Mouse (Mus musculus) hindbrain, embryonic 11.5 days (tissue): ENCODE data around the gene Olfr68. TPM values are rescaled to one million over a fixed set of nuclear protein-coding genes. Genes with fewer than 3 reads are reported as not detected.

Experiments
- polyA plus RNA-seq: library from polyadenylated mRNA; unstranded; fragments of >200 nt; fragmentation: Nextera tagmentation; extraction: Ambion mirVana; gene quantifications from 2 replicates; pipeline ENCODE4 v1.2.1, GENCODE M21; 2014

Olfr68 gene
- polyA plus RNA-seq, 1 experiment from 2014 or later = not detected

Other genes starting within 250 kb of the Olfr68 start
- gene Olfr612, start 237.0 kb downstream of the Olfr68 start, polyA plus RNA-seq = not detected in 2 replicates
- not detected in 2 replicates for gene Olfr613, start 231.6 kb downstream of the Olfr68 start, polyA plus RNA-seq
- gene Olfr615, start 223.6 kb downstream of the Olfr68 start, polyA plus RNA-seq = not detected in 2 replicates
- not detected in 2 replicates for gene Olfr616, start 210.6 kb downstream of the Olfr68 start, polyA plus RNA-seq
- 0.29 TPM in 1 of 2 replicates, not detected in the other for gene Olfr617, start 206.6 kb downstream of the Olfr68 start, polyA plus RNA-seq
- gene Olfr618, start 189.6 kb downstream of the Olfr68 start, polyA plus RNA-seq = 0.09 TPM in 1 of 2 replicates, not detected in the other
- gene Olfr619, start 179.1 kb downstream of the Olfr68 start, polyA plus RNA-seq = not detected in 2 replicates
- gene Olfr620, start 167.2 kb downstream of the Olfr68 start, polyA plus RNA-seq = not detected in 2 replicates
- not detected in 2 replicates for gene Olfr622, start 137.0 kb downstream of the Olfr68 start, polyA plus RNA-seq
- not detected in 2 replicates for gene Olfr623, start 116.0 kb downstream of the Olfr68 start, polyA plus RNA-seq
- gene Olfr624, start 108.5 kb downstream of the Olfr68 start, polyA plus RNA-seq = 0.03 and 0.04 TPM in 2 replicates
- gene Olfr625-ps1, start 97.0 kb downstream of the Olfr68 start, polyA plus RNA-seq = not detected in 2 replicates
- gene Olfr243, start 65.0 kb downstream of the Olfr68 start, polyA plus RNA-seq = not detected in 2 replicates
- gene Olfr628, start 49.3 kb downstream of the Olfr68 start, polyA plus RNA-seq = not detected in 2 replicates
- not detected in 2 replicates for gene Olfr629, start 34.8 kb downstream of the Olfr68 start, polyA plus RNA-seq
- not detected in 2 replicates for gene Olfr630, start 22.4 kb downstream of the Olfr68 start, polyA plus RNA-seq
- gene Olfr69, start 8.1 kb downstream of the Olfr68 start, polyA plus RNA-seq = not detected in 2 replicates
- not detected in 2 replicates for gene Olfr67, start 12.1 kb upstream of the Olfr68 start, polyA plus RNA-seq
- 658 and 732 TPM in 2 replicates for gene Hbb-bt, start 34.3 kb upstream of the Olfr68 start, polyA plus RNA-seq
- gene Hbb-bs, start 48.4 kb upstream of the Olfr68 start, polyA plus RNA-seq = 266 and 269 TPM in 2 replicates
- not detected in 2 replicates for gene Hbb-bh2, start 60.8 kb upstream of the Olfr68 start, polyA plus RNA-seq
- 2,447 and 2,531 TPM in 2 replicates for gene Hbb-bh1, start 63.5 kb upstream of the Olfr68 start, polyA plus RNA-seq
- gene Hbb-y, start 73.5 kb upstream of the Olfr68 start, polyA plus RNA-seq = 10,698 and 10,834 TPM in 2 replicates
- gene Olfr66, start 106.6 kb upstream of the Olfr68 start, polyA plus RNA-seq = not detected in 2 replicates
- gene Olfr64, start 114.8 kb upstream of the Olfr68 start, polyA plus RNA-seq = not detected in 2 replicates
- gene Olfr65, start 123.8 kb upstream of the Olfr68 start, polyA plus RNA-seq = not detected in 2 replicates
- not detected in 2 replicates for gene Olfr631, start 149.1 kb upstream of the Olfr68 start, polyA plus RNA-seq
- 0.13 TPM in 1 of 2 replicates, not detected in the other for gene Olfr632, start 154.6 kb upstream of the Olfr68 start, polyA plus RNA-seq
- gene Olfr633, start 164.7 kb upstream of the Olfr68 start, polyA plus RNA-seq = not detected in 2 replicates
- gene Olfr635, start 191.5 kb upstream of the Olfr68 start, polyA plus RNA-seq = not detected in 2 replicates
- not detected in 2 replicates for gene Olfr638, start 219.0 kb upstream of the Olfr68 start, polyA plus RNA-seq
- gene Olfr639, start 237.6 kb upstream of the Olfr68 start, polyA plus RNA-seq = 0.05 TPM in 1 of 2 replicates, not detected in the other
- gene Olfr640, start 245.9 kb upstream of the Olfr68 start, polyA plus RNA-seq = not detected in 2 replicates